Mouse (Mus musculus) frontal cortex, postnatal 10 days (tissue): ENCODE measurements around the gene Mrps17.

Experiments used
- DNase-seq, 2 experiments: peaks; one replicate each; pipeline ENCODE4 v3.0.0; 2022; ENCODE audit warnings: low spot score in 2 of 2, mixed read lengths in 1 of 2

Mrps17 gene

GRCm38 (mm10) chr5:129742903-129743488 lies 27.7 kb downstream of the Mrps17 start:
- DNase-seq, result no peak

- DNase-seq, result no peak
Measured at GRCm38 (mm10) chr5:129744050-129744449, 28.8 kb downstream of the Mrps17 start.

GRCm38 (mm10) chr5:129756886-129757285 lies 41.6 kb downstream of the Mrps17 start:
- no peak for DNase-seq

- no peak for DNase-seq
Measured at GRCm38 (mm10) chr5:129759929-129760480, 44.7 kb downstream of the Mrps17 start.

GRCm38 (mm10) chr5:129761865-129762540 lies 46.7 kb downstream of the Mrps17 start:
- DNase-seq, result peak; percentile 39 to 59

- no peak for DNase-seq
Measured at GRCm38 (mm10) chr5:129770443-129771355, 55.4 kb downstream of the Mrps17 start.
